Comparison of ENCODE assay signal across 10 mouse cellular contexts in genomic region chr4:124985671-124986602, GRCm38 (mm10). TPM values are rescaled to one million over a fixed set of nuclear protein-coding genes. Genes with fewer than 3 reads are reported as not detected.
DNase-seq lines count a peak whose midpoint lies in the region; ATAC-seq and TF ChIP-seq lines count a peak whose summit lies in the region.
"Had no signal": no experiment of that assay in that cellular context is flagged by ENCODE, and none has a peak within 500 bp of the region (broad histone marks: within the 10 kb centered on the region; RNA-seq: fewer than 3 reads in every experiment).

Gene Rspo1, plus strand, starts transcription at chr4:124986430.

- peak within 1 kb of the TSS; percentile 54 for H3K4me2 ChIP-seq in heart, postnatal 0 days (ENCODE audit: low read depth, low read length)
- peak within 1 kb of the TSS; percentile 38 for H3K4me2 ChIP-seq in liver, embryonic 14.5 days (ENCODE audit: low read depth)
- peak within 1 kb of the TSS; percentile 69 for H3K4me2 ChIP-seq in stomach, embryonic 14.5 days (replicated peaks; ENCODE audit: low read depth, low read length)

- H3K27me3 ChIP-seq in heart, postnatal 0 days (ENCODE audit: control insufficient read depth, insufficient read depth, low read length): peaks cover 88% of the 10 kb centered on the region
- H3K27me3 ChIP-seq in liver, embryonic 14.5 days (ENCODE audit: control insufficient read depth, insufficient read depth, low read length): peaks cover 77% of the 10 kb centered on the region
- peaks cover 30% of the 10 kb centered on the region for H3K27me3 ChIP-seq in stomach, embryonic 14.5 days (ENCODE audit: control insufficient read depth, insufficient read depth, low read length)

- TF ChIP-seq EP300 in heart, postnatal 0 days (IDR thresholded peaks at IDR 0.05; ENCODE audit: low read depth): no peak
- no peak for TF ChIP-seq EP300 in liver, embryonic 14.5 days (IDR thresholded peaks at IDR 0.05; ENCODE audit: low read depth)

- TF ChIP-seq CTCF in heart, postnatal 0 days (IDR thresholded peaks at IDR 0.05; ENCODE audit: low read depth): no peak
- no peak for TF ChIP-seq CTCF in liver, embryonic 14.5 days (IDR thresholded peaks at IDR 0.05; ENCODE audit: low read depth)

- no peak within 1 kb of the TSS for H3K27ac ChIP-seq in heart, postnatal 0 days (ENCODE audit: low read depth)
- no peak within 1 kb of the TSS for H3K27ac ChIP-seq in liver, embryonic 14.5 days
- H3K27ac ChIP-seq in stomach, embryonic 14.5 days (ENCODE audit: low read length): no peak within 1 kb of the TSS
- H3K27ac ChIP-seq: macrophage had no signal

- H3K9ac ChIP-seq in heart, postnatal 0 days (replicated peaks; ENCODE audit: low read depth, low read length): no peak within 1 kb of the TSS
- no peak within 1 kb of the TSS for H3K9ac ChIP-seq in liver, embryonic 14.5 days (replicated peaks)
- 0 out of 2 replicates have a peak within 1 kb of the TSS, but pooled peaks have one; percentile 28 for H3K9ac ChIP-seq in stomach, embryonic 14.5 days (replicated peaks; ENCODE audit: low read depth, low read length)

- H3K9me3 ChIP-seq in heart, postnatal 0 days (replicated peaks; ENCODE audit: control insufficient read depth, low read length): no peaks in the 10 kb centered on the region
- no peaks in the 10 kb centered on the region for H3K9me3 ChIP-seq in liver, embryonic 14.5 days (ENCODE audit: control insufficient read depth, low read length)
- H3K9me3 ChIP-seq in stomach, embryonic 14.5 days (ENCODE audit: control insufficient read depth, low read depth, low read length): no peaks in the 10 kb centered on the region

- WGBS in heart, postnatal 0 days: under 1% methylated on average over 48 of the region's 62 CpGs
- WGBS in liver, embryonic 14.5 days (ENCODE audit: insufficient replicate concordance): 2% methylated on average over 62 of the region's 62 CpGs
- WGBS in stomach, embryonic 14.5 days: 2% methylated on average over 45 of the region's 62 CpGs

- no peaks in the 10 kb centered on the region for H3K36me3 ChIP-seq in heart, postnatal 0 days (replicated peaks; ENCODE audit: control insufficient read depth, insufficient read depth, low read length)
- no peaks in the 10 kb centered on the region for H3K36me3 ChIP-seq in liver, embryonic 14.5 days (replicated peaks; ENCODE audit: control insufficient read depth, insufficient read depth, low read depth)
- no peaks in the 10 kb centered on the region for H3K36me3 ChIP-seq in stomach, embryonic 14.5 days (ENCODE audit: control insufficient read depth, insufficient read depth, low read length)

- ATAC-seq in heart, postnatal 0 days (ENCODE audit: insufficient read depth, low read depth): no peak
- ATAC-seq in liver, embryonic 14.5 days (ENCODE audit: insufficient read depth): no peak
- peak; percentile 42; the same call in 1 of the 2 replicates for ATAC-seq in stomach, embryonic 14.5 days (ENCODE audit: insufficient number of reproducible peaks, insufficient read depth, low FRiP score, low read depth)
- ATAC-seq: Patski had no signal

- peak within 1 kb of the TSS; percentile 41 for H3K4me3 ChIP-seq in heart, postnatal 0 days (ENCODE audit: low read depth, low read length)
- H3K4me3 ChIP-seq in liver, embryonic 14.5 days (ENCODE audit: insufficient read depth in 1 of 2, low read depth in 2 of 2, low read length in 2 of 2): peak within 1 kb of the TSS in 1 of 2 experiments; percentile 32; a peak in 2 of 4 replicates
- peak within 1 kb of the TSS; percentile 42 for H3K4me3 ChIP-seq in stomach, embryonic 14.5 days (ENCODE audit: low read depth, low read length)

- peaks cover 5% of the 10 kb centered on the region; the same call in 1 of the 2 replicates for H3K4me1 ChIP-seq in heart, postnatal 0 days (ENCODE audit: control insufficient read depth, insufficient read depth)
- H3K4me1 ChIP-seq in liver, embryonic 14.5 days (replicated peaks; ENCODE audit: control insufficient read depth in 2 of 2, insufficient read depth in 2 of 2, low read length in 1 of 2): no peaks in the 10 kb centered on the region
- peaks cover 22% of the 10 kb centered on the region for H3K4me1 ChIP-seq in stomach, embryonic 14.5 days (ENCODE audit: control insufficient read depth, insufficient read depth, low read length)

- DNase-seq in layer of hippocampus, postnatal 10 days (ENCODE audit: low spot score in 2 of 2): no peak
- no peak for DNase-seq in layer of hippocampus, adult 18-20 months (ENCODE audit: low spot score in 2 of 2)
- DNase-seq in embryo, embryonic 10 days (ENCODE audit: low spot score): peak; percentile 56
- DNase-seq in heart, postnatal 0 days (ENCODE audit: low spot score): no peak
- no peak for DNase-seq in liver, embryonic 14.5 days (ENCODE audit: low read depth in 3 of 3, low spot score in 3 of 3)
- DNase-seq in cerebellum, postnatal 14 days: no peak
- no peak for DNase-seq in right cerebral cortex, postnatal 14 days

RNA-seq across cellular contexts. Expression of gene Rspo1, which starts in this region (rescaled TPM):
- total RNA-seq in layer of hippocampus, postnatal 10 days (2021): 10 to 100 TPM; 13.7 to 16.4 TPM
- 1 to 10 TPM; 8.2 to 8.3 TPM for total RNA-seq in layer of hippocampus, adult 18-20 months (2021)
- total RNA-seq in heart, postnatal 0 days (2014; rRNA removed; ENCODE audit: low replicate concordance): 3.8 and 4.0 TPM in 2 replicates
- polyA plus RNA-seq in heart, postnatal 0 days (2015; fragmentation: Nextera tagmentation; extraction: Ambion mirVana): 1.7 and 1.9 TPM in 2 replicates
- polyA plus RNA-seq in liver, embryonic 14.5 days (2012; rRNA removed): 0.68 and 0.69 TPM in 2 replicates
- 0.42 and 0.51 TPM in 2 replicates for polyA plus RNA-seq in liver, embryonic 14.5 days (2014; fragmentation: Nextera tagmentation; extraction: Ambion mirVana)
- polyA plus RNA-seq in stomach, embryonic 14.5 days (2014; fragmentation: Nextera tagmentation; extraction: Ambion mirVana): 18.3 and 20.9 TPM in 2 replicates
- polyA plus RNA-seq: macrophage, Patski had no signal
